Mouse (Mus musculus) kidney, postnatal 10 days (tissue): ENCODE results near the gene Tmem217.

Experiments
- DNase-seq: peaks from one replicate; pipeline ENCODE4 v3.0.0; 2021; ENCODE audit warnings: mixed read lengths

Gene Tmem217

DNA sequence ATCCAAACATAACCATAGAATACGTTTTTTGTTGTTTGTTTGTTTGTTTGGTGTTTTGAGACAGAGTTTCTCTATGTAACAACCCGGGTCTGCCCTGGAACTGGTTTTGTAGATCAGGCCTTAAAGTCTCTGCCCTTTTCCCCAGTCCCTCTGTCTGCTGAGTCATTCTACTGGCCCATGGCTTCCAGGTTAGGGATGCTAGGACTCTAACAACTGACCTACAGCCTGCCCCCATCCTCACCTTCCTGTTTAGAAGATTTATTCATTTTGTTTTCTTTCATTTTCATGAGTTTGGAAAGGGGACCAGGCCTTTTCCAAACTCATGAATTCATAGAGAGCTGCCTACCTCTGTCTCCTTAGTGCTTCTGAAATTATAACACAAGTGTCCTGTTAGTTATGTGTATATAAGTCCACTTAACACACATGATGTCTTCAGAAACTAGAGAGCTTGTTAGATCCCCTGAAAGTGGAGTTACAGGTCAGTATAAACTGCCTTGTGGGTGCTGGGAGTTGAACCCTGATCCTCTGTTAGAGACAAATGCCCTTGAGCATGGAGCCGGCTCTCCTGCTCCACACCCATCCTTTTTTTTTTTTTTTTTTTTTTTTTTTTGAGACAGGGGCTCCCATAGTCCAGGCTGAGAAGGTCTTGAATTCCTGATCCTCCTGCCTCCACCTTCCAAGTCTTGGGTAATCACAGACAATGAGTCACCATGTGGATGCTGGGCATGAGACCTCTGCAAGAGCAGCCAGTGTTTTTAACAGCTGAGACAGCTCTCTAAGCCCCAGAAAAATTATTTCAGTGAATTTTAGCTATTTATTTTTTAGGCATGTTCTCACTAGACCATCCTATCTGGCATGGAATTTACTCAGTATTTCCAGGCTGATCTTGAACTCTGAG, 66.6 kb downstream of the Tmem217 start:
- DNase-seq = no peak

DNA sequence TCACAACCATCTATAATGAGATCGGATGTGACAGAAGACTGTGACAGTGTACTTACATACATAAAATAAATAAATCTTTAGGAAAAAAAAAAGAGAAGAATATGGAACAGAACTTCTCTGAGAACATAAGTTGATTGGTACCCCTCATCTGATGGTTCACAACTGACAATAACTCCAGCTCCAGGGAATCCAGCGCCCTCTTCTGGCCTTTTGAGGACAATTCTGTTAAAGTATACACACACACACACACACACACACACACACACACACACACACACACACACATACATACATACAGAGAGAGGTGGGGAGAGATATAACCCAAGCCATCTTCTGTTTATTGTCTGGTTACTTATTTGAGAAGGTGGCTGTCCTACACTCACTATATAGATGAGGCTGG, 67.8 kb downstream of the Tmem217 start:
- no peak for DNase-seq

DNA sequence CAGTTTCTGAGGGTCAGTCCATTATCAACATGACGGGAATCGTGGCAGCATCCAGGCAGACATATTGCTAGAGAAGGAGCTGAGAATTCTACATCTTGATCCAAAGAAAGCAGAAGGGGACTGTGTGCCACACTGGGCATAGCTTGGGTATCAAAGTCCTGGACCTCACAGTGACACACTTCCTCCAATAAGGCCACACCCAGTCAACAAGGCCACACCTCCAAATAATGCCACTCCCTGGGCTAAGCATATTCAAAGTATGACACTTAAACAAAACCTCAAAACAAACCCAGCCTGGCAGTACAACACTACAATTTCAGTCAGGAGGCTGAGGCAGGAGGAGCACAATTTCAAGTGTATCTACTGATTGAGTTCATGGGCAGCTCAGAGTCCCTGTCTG, 68.9 kb downstream of the Tmem217 start:
- DNase-seq = no peak

DNA sequence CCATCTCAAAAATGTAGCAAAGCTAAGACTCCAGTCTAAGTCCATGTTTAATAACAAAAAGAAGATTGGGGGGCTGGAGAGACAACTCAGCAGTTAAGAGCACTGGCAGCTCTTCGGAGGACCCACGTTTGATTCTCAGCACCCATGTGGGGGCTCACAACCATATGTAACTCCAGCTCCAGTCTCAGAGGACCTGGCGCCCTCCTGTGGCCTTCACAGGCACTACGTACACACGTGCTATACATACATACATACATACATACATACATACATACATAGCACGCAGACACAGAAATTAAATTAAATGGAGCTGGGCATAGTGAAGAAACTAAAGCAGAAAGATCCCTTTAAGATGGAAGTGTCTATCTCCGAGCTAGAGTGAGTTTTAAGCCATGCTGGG, 69.6 kb downstream of the Tmem217 start:
- no peak for DNase-seq

DNA sequence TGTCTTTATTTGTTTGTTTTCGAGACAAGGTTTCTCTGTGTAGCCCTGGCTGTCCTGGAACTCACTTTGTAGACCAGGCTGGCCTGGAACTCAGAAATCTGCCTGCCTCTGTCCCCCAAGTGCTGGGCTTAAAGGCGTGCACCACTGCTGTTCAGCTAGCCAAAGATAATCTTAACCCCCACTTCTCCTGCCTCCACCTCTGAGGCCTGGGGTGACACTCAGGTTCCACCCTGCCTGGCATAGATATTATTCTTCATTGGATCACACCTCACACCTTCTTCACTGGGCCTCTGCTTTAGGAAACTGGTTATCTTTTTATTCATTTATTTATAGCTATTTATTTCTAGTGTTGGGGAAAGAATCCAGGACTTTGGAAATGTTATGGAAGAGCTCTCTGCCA, 71.9 kb downstream of the Tmem217 start:
- no peak for DNase-seq

DNA sequence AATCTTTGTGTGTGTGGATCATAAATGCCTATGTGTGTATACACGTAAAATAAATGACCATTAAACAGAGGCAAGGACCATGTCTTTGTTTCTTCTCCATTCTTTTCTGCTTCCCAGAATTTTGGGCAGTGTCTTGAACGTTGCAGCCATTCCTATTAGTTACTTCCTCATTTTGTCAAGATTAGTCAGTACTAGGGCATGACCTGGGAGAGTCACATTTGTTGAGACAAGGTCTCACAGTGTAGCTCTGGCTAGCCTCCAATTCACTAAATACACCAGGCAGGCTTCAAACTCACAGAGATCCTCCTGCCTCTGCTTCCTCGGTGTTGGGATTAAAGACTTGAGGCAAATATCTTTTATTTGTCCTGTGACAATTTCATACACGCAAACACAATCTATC, 73.9 kb downstream of the Tmem217 start:
- no peak for DNase-seq

DNA sequence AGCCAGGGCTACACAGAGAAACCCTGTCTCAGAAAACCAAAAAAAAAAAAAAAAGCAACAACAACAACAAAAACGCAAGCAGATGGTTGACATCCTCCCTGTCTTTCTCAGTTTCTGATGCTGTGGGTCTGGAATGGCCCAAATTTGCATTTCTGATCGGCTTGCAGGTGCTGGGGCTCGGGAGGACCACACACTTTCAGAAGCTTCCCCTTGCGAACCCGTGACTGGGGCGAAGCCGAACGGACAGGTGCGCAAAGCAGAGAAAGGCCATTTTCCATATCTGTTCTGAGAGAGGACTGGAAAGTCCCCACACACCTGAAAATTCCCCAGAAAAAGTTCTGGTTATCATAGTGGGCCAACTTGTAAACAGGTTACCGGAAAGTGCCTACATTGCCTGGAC, 74.8 kb downstream of the Tmem217 start:
- DNase-seq = no peak

DNA sequence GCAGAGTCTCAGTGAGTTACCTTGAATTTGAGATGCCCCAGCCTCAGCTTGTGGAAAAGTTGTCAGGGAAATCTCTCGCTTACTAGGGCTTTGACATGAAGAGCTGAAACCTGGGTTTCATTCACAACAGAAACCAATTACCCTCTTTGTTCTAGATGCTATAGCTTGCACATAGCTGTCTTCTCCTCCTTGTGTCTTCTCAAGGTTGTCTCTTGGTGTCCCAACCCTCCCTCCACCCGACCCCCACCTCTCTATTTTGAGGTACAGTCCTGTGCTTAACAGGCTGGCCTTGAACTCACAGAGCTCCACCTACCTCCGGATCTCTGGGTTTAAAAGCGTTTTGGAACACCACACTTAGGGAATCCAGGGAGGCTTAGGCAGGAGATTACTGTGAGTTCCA, 75.7 kb downstream of the Tmem217 start:
- no peak for DNase-seq
